Mouse (Mus musculus): ENCODE data around the gene Smc5. TPM values are rescaled to one million over a fixed set of nuclear protein-coding genes. Genes with fewer than 3 reads are reported as not detected.

Gene Smc5
- polyA plus RNA-seq, 1 experiment from 2014 or later = 26.8 TPM

GRCm38 (mm10) chr19:23163361-23163760 lies 110.3 kb downstream of the Smc5 start:
- H3K4me2 ChIP-seq = no peak overlapping the region
- no peak overlapping the region for H3K27ac ChIP-seq (replicated peaks)
- H3K27me3 ChIP-seq = no peaks in the 10 kb centered on the region
- no peak overlapping the region for H3K9ac ChIP-seq
- WGBS = 53% methylated on average over 3 of the region's 3 CpGs
- no peaks in the 10 kb centered on the region for H3K9me3 ChIP-seq
- H3K4me1 ChIP-seq (replicated peaks) = no peaks in the 10 kb centered on the region
- no peak overlapping the region for H3K4me3 ChIP-seq
- no peaks in the 10 kb centered on the region for H3K36me3 ChIP-seq
- ATAC-seq (ENCODE audit: low read depth) = no peak

- Histone ChIP-seq H3K4me2 (no peak overlapping the region), H3K9me3 (no peaks in the 10 kb centered on the region), H3K27ac (replicated peaks) (no peak overlapping the region), H3K4me3 (no peak overlapping the region), H3K36me3 (no peaks in the 10 kb centered on the region), H3K27me3 (no peaks in the 10 kb centered on the region), H3K9ac (no peak overlapping the region), H3K4me1 (replicated peaks) (no peaks in the 10 kb centered on the region)
- ATAC-seq (ENCODE audit: low read depth) = no peak
- 86% methylated on average over 6 of the region's 6 CpGs for WGBS
Observed at GRCm38 (mm10) chr19:23162877-23163276, 110.8 kb downstream of the Smc5 start.

GRCm38 (mm10) chr19:23162387-23162809 lies 111.3 kb downstream of the Smc5 start:
- no peaks in the 10 kb centered on the region for H3K27me3 ChIP-seq
- no peak; the same call in 1 of the 2 replicates for ATAC-seq (ENCODE audit: low read depth)
- H3K4me1 ChIP-seq (replicated peaks) = no peaks in the 10 kb centered on the region
- WGBS = 57% methylated on average over 8 of the region's 8 CpGs
- no peaks in the 10 kb centered on the region for H3K9me3 ChIP-seq
- H3K27ac ChIP-seq (replicated peaks) = no peak overlapping the region
- H3K4me2 ChIP-seq = no peak overlapping the region
- H3K36me3 ChIP-seq = no peaks in the 10 kb centered on the region
- H3K4me3 ChIP-seq = no peak overlapping the region
- H3K9ac ChIP-seq = no peak overlapping the region

GRCm38 (mm10) chr19:23159780-23160395 lies 113.8 kb downstream of the Smc5 start:
- no peaks in the 10 kb centered on the region for H3K4me1 ChIP-seq (replicated peaks)
- no peak for ATAC-seq (ENCODE audit: low read depth)
- no peak overlapping the region for H3K27ac ChIP-seq (replicated peaks)
- H3K4me2 ChIP-seq = no peak overlapping the region
- H3K4me3 ChIP-seq = no peak overlapping the region
- H3K27me3 ChIP-seq = no peaks in the 10 kb centered on the region
- no peak overlapping the region for H3K9ac ChIP-seq
- WGBS = 68% methylated on average over 10 of the region's 10 CpGs
- H3K9me3 ChIP-seq = no peaks in the 10 kb centered on the region
- H3K36me3 ChIP-seq = no peaks in the 10 kb centered on the region

Other genes with a start within 250 kb of the Smc5 start
- 1.5 and 2.1 TPM in 2 replicates for gene Klf9, start 132.7 kb downstream of the Smc5 start, polyA plus RNA-seq (2015; fragmentation: Nextera tagmentation; extraction: Ambion mirVana)
- 1.2 and 2.4 TPM in 2 replicates for gene Mamdc2, start 174.5 kb upstream of the Smc5 start, polyA plus RNA-seq (2015; fragmentation: Nextera tagmentation; extraction: Ambion mirVana)

All from neural tube, embryonic 13.5 days (tissue).